Mouse (Mus musculus): ENCODE data around the gene Kalrn. TPM values are rescaled to one million over a fixed set of nuclear protein-coding genes. Genes with fewer than 3 reads are reported as not detected.

The Kalrn gene
- polyA plus RNA-seq, 1 experiment from 2014 or later = 24.6 TPM

DNA sequence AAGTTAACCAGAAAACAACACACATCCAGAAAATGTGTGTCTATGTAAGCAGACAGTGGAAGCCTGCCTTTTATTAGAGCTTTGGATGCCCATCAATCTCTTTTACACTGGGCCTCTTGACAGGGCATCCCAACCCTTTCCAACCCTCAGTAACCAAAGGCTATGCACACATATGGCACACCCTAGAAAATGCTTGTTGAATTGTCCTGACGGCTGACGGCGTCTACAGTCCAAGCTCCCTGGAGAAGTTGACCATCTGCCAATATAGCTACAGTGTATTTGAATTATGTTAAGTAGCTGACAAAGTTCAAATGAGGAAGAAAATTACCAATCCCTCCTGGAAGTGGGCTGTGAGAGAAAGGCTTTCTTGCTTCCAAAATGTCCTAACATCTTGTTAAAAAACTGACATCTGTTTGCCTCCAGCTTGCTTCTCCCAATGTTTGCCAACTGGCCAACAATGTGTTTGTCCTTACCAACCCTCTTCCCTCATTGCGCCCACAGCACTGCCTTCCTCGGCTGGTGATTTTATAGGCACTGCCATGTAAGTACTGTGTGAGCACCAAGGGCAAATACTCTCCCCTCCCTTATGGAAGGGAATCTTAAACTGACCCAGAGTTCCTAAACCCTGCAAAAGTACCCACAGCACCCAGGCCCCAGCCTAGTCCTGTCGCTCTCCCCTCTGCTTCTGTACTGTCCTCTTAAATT, 26.4 kb downstream of the Kalrn start:
- H3K9ac ChIP-seq = no peak overlapping the region
- H3K27ac ChIP-seq (replicated peaks) = no peak overlapping the region
- H3K9me3 ChIP-seq = no peaks in the 10 kb centered on the region
- WGBS = 44% methylated on average over 6 of the region's 6 CpGs
- no peak overlapping the region for H3K4me2 ChIP-seq
- H3K36me3 ChIP-seq = no peaks in the 10 kb centered on the region
- H3K4me3 ChIP-seq = no peak overlapping the region
- peak; percentile 71; the same call in 1 of the 2 replicates for ATAC-seq (ENCODE audit: low FRiP score, low read depth)
- no peaks in the 10 kb centered on the region for H3K27me3 ChIP-seq
- peaks cover 40% of the 10 kb centered on the region for H3K4me1 ChIP-seq (replicated peaks)

GRCm38 (mm10) chr16:34543754-34544153, 29.6 kb downstream of the Kalrn start:
- 49% methylated on average over 4 of the region's 4 CpGs for WGBS

DNA sequence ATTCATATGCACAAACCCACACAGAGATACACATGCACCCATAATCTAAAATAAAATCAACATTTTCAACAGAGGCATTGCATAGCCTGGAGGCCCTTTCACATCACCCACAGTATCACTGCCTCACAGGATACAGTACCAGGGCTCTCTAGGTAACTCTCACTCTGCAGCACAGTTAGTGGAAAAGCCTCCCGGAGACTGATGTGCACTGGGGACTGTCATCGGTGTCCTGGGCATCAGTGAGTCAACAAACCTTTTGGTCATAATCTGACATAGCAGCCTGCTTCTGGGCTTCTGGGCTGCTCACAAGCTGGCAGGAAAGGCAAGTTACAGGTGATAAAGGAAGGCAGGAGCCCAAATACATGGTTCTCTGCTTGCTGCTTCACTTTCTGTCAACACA, 31.0 kb downstream of the Kalrn start:
- Histone ChIP-seq H3K4me1 (replicated peaks) (peaks cover 45% of the 10 kb centered on the region), H3K4me3 (no peak overlapping the region), H3K9ac (no peak overlapping the region), H3K4me2 (no peak overlapping the region), H3K27me3 (no peaks in the 10 kb centered on the region), H3K27ac (replicated peaks) (no peak overlapping the region), H3K36me3 (no peaks in the 10 kb centered on the region), H3K9me3 (no peaks in the 10 kb centered on the region)
- ATAC-seq (ENCODE audit: low FRiP score, low read depth) = no peak
- WGBS = 94% methylated on average over 2 of the region's 2 CpGs

More at GRCm38 (mm10) chr16:34543754-34544153, 29.6 kb downstream of the Kalrn start:
- Histone ChIP-seq H3K36me3 (no peaks in the 10 kb centered on the region), H3K27me3 (no peaks in the 10 kb centered on the region), H3K27ac (replicated peaks) (no peak overlapping the region), H3K4me2 (no peak overlapping the region), H3K4me3 (no peak overlapping the region), H3K4me1 (replicated peaks) (peaks cover 47% of the 10 kb centered on the region), H3K9ac (no peak overlapping the region), H3K9me3 (no peaks in the 10 kb centered on the region)
- ATAC-seq (ENCODE audit: low FRiP score, low read depth) = no peak

GRCm38 (mm10) chr16:34538679-34539185, 34.6 kb downstream of the Kalrn start:
- Histone ChIP-seq H3K36me3 (no peaks in the 10 kb centered on the region), H3K4me3 (no peak overlapping the region), H3K4me1 (replicated peaks) (peaks cover 42% of the 10 kb centered on the region), H3K9ac (no peak overlapping the region), H3K4me2 (no peak overlapping the region), H3K27ac (replicated peaks) (no peak overlapping the region), H3K9me3 (no peaks in the 10 kb centered on the region), H3K27me3 (no peaks in the 10 kb centered on the region)
- 66% methylated on average over 5 of the region's 5 CpGs for WGBS
- ATAC-seq (ENCODE audit: low FRiP score, low read depth) = no peak

GRCm38 (mm10) chr16:34536300-34536699, 37.0 kb downstream of the Kalrn start:
- Histone ChIP-seq H3K9ac (no peak overlapping the region), H3K4me1 (replicated peaks) (peaks cover 40% of the 10 kb centered on the region), H3K27me3 (no peaks in the 10 kb centered on the region), H3K9me3 (no peaks in the 10 kb centered on the region), H3K27ac (replicated peaks) (no peak overlapping the region), H3K4me2 (no peak overlapping the region), H3K36me3 (no peaks in the 10 kb centered on the region), H3K4me3 (no peak overlapping the region)
- peak; percentile 25; the same call in 1 of the 2 replicates for ATAC-seq (ENCODE audit: low FRiP score, low read depth)
- whole genome bisulfite sequencing = 60% methylated on average over 6 of the region's 6 CpGs

GRCm38 (mm10) chr16:34535135-34535534, 38.2 kb downstream of the Kalrn start:
- no peak overlapping the region for H3K4me2 ChIP-seq
- 51% methylated on average over 7 of the region's 7 CpGs for WGBS
- H3K9me3 ChIP-seq = no peaks in the 10 kb centered on the region
- H3K27ac ChIP-seq (replicated peaks) = no peak overlapping the region
- no peaks in the 10 kb centered on the region for H3K36me3 ChIP-seq
- ATAC-seq (ENCODE audit: low FRiP score, low read depth) = peak; percentile 27; the same call in 1 of the 2 replicates
- H3K4me1 ChIP-seq (replicated peaks) = peaks cover 34% of the 10 kb centered on the region
- H3K4me3 ChIP-seq = no peak overlapping the region
- no peak overlapping the region for H3K9ac ChIP-seq
- no peaks in the 10 kb centered on the region for H3K27me3 ChIP-seq

GRCm38 (mm10) chr16:34531506-34531905, 41.8 kb downstream of the Kalrn start:
- H3K9ac ChIP-seq = no peak overlapping the region
- ATAC-seq (ENCODE audit: low FRiP score, low read depth) = no peak
- no peaks in the 10 kb centered on the region for H3K27me3 ChIP-seq
- H3K9me3 ChIP-seq = no peaks in the 10 kb centered on the region
- H3K4me3 ChIP-seq = no peak overlapping the region
- no peaks in the 10 kb centered on the region for H3K36me3 ChIP-seq
- 3% methylated on average over 1 of the region's 1 CpGs for WGBS
- no peak overlapping the region for H3K4me2 ChIP-seq
- H3K27ac ChIP-seq (replicated peaks) = no peak overlapping the region
- peaks cover 18% of the 10 kb centered on the region for H3K4me1 ChIP-seq (replicated peaks)

GRCm38 (mm10) chr16:34530029-34530428, 43.3 kb downstream of the Kalrn start:
- Histone ChIP-seq H3K36me3 (no peaks in the 10 kb centered on the region), H3K27ac (replicated peaks) (no peak overlapping the region), H3K27me3 (no peaks in the 10 kb centered on the region), H3K9me3 (no peaks in the 10 kb centered on the region), H3K9ac (no peak overlapping the region), H3K4me3 (no peak overlapping the region), H3K4me2 (no peak overlapping the region), H3K4me1 (replicated peaks) (peaks cover 17% of the 10 kb centered on the region)
- no peak for ATAC-seq (ENCODE audit: low FRiP score, low read depth)
- WGBS = 84% methylated on average over 5 of the region's 5 CpGs

GRCm38 (mm10) chr16:34528234-34528983, 44.9 kb downstream of the Kalrn start:
- H3K27ac ChIP-seq (replicated peaks) = no peak overlapping the region
- no peak overlapping the region for H3K4me3 ChIP-seq
- no peak for ATAC-seq (ENCODE audit: low FRiP score, low read depth)
- no peaks in the 10 kb centered on the region for H3K9me3 ChIP-seq
- H3K4me2 ChIP-seq = no peak overlapping the region
- H3K9ac ChIP-seq = no peak overlapping the region
- H3K4me1 ChIP-seq (replicated peaks) = 0 out of 2 replicates have a peak, but pooled peaks cover 17% of the 10 kb centered on the region
- H3K36me3 ChIP-seq = no peaks in the 10 kb centered on the region
- WGBS = 79% methylated on average over 5 of the region's 5 CpGs
- no peaks in the 10 kb centered on the region for H3K27me3 ChIP-seq

GRCm38 (mm10) chr16:34526378-34526777, 47.0 kb downstream of the Kalrn start:
- no peak overlapping the region for H3K4me3 ChIP-seq
- no peaks in the 10 kb centered on the region for H3K36me3 ChIP-seq
- H3K4me1 ChIP-seq (replicated peaks) = 0 out of 2 replicates have a peak, but pooled peaks cover 17% of the 10 kb centered on the region
- H3K4me2 ChIP-seq = no peak overlapping the region
- H3K9me3 ChIP-seq = no peaks in the 10 kb centered on the region
- H3K9ac ChIP-seq = no peak overlapping the region
- no peak for ATAC-seq (ENCODE audit: low FRiP score, low read depth)
- no peaks in the 10 kb centered on the region for H3K27me3 ChIP-seq
- no peak overlapping the region for H3K27ac ChIP-seq (replicated peaks)
- WGBS = 63% methylated on average over 7 of the region's 7 CpGs

- WGBS = 67% methylated on average over 8 of the region's 8 CpGs
- H3K27me3 ChIP-seq = no peaks in the 10 kb centered on the region
- H3K9ac ChIP-seq = no peak overlapping the region
- peak; percentile 65 for ATAC-seq (ENCODE audit: low FRiP score, low read depth)
- no peak overlapping the region for H3K4me3 ChIP-seq
- H3K9me3 ChIP-seq = no peaks in the 10 kb centered on the region
- no peaks in the 10 kb centered on the region for H3K36me3 ChIP-seq
- H3K4me1 ChIP-seq (replicated peaks) = 0 out of 2 replicates have a peak, but pooled peaks cover 20% of the 10 kb centered on the region
- H3K27ac ChIP-seq (replicated peaks) = no peak overlapping the region
- H3K4me2 ChIP-seq = no peak overlapping the region
Measured at GRCm38 (mm10) chr16:34525866-34526265, 47.5 kb downstream of the Kalrn start.

DNA sequence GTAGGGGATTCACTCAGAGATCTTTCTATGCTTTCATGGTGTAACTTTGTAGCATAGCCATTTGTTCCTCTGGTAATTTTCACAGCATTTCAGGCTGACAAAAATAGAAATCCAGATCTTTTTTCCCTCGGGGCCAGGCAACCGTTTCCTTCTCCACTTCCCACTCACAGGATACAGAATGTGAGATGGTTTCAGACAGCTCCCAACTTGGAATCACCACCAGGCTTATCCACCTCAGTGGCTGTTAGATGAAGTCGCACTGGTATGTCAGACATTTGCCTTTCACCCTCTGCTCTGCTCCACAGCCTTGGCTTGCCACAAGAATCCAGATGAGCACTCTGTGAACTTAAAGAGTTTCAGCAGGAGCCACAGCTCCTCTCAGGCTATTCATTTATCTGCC, 48.1 kb downstream of the Kalrn start:
- Histone ChIP-seq H3K27me3 (no peaks in the 10 kb centered on the region), H3K36me3 (no peaks in the 10 kb centered on the region), H3K4me3 (no peak overlapping the region), H3K27ac (replicated peaks) (no peak overlapping the region), H3K4me2 (no peak overlapping the region), H3K4me1 (replicated peaks) (0 out of 2 replicates have a peak, but pooled peaks cover 21% of the 10 kb centered on the region), H3K9ac (no peak overlapping the region), H3K9me3 (no peaks in the 10 kb centered on the region)
- ATAC-seq (ENCODE audit: low FRiP score, low read depth) = no peak
- 56% methylated on average over 3 of the region's 3 CpGs for WGBS

Data from hindbrain, embryonic 15.5 days (tissue).